Mouse (Mus musculus) retina, adult 2 months (tissue): ENCODE data around the gene Moxd2.

Experiments used
- DNase-seq: peaks from one replicate; pipeline ENCODE4 v3.0.0-alpha.2; 2012; ENCODE audit warnings: low read depth, low spot score

Gene Moxd2

DNA sequence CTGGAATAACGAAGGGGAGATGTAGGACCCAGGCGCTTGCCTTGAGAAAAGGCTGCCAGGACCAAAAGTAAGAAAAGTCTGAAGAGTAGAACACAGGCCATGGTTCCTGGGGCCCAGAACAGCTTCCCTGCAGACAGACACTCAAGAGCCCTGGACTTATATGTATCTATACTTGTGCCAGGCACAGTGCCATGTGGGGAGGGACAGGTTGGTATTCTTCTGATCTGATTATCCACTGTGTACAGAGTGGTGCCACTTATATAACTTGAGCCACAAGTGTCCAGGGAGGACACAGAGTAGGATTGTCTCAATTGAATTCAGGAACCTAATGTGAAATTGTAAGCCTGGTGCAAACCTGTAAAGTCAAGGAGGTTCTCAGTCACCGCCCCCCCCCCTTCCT lies at the start of gene Moxd2:
Moxd2 (minus strand) TSS at position 101 of the 400 bp plus-strand sequence.
- DNase-seq = no peak

DNA sequence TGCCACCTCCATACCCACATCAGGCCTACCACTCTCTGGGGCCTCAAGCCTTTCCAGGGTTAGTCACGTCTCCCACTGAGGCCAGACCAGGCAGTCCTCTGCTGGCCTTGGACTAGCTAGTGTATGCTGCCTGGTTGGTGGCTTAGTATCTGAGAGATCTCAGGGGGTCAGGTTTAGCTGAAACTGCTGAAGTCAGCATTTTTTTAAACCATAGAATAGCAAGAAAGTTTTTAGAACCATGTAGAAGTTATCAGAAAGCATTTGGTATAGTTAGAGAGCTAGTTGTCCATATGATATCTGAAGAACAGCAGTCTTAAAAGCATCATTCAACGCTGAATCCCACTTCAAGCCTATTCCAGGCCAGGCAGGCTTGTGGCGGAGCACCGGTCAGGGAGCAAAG lies 32.7 kb upstream of the Moxd2 start:
- no peak for DNase-seq

DNA sequence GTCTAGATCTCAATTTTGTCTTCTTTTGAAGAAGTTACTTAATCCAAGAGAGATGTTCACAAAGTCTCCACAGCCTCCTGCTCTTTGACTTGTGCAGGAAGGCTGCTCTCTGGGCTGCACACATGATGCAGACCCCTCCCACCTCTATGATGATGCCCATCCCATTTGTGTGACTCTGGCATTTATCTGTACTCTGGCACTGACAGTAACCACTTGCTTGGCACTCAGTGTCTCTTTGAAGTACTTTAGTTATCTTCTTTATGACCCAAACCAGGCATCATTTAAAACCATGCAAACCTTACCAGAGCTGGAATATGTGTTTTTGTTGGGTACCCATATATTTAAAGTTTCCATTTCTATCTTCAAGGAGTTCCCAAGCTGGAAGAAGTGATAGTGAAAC lies 13.0 kb upstream of the Moxd2 start, which contains the start of gene Prss58:
Prss58 (minus strand) TSS at position 101 of the 400 bp plus-strand sequence.
- DNase-seq = no peak

DNA sequence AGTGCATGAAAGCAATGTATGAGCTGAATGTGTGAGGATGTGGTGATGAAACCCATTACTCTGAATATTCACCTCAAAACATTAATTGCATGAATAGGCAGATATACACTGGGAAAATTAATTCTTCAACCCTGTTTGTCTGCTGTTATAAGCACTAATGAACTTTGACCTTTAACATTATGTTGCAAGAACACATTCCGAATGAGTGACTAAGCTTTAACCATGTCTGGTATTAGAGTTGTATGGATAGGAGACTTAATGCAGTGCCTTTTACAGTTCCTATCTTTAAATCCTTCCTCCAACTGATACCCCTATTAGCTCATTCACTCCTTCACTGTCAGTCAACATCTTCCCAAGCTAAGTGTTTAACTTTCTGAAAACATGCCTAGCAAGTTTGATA lies 7.4 kb upstream of the Moxd2 start:
- no peak for DNase-seq

DNA sequence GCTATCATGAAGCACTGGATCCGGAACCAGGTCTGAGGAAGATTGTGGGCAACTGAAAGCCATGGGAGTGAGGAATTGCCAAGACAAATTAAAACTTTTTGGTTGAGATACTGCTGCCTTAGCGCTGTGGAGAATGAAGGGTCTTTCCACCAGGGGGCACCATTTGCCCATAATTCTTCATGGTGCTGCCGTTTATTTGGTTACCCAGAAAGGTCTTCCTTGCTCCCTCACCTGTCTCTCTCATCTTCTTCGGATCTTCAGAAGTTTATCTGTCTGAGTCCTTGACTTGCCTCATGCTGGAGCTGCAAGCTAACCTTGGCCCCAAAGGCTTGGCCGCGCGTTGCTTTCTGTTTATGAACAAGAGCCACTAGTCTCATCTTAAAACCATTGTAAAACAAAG lies 6.3 kb upstream of the Moxd2 start:
- DNase-seq = no peak

DNA sequence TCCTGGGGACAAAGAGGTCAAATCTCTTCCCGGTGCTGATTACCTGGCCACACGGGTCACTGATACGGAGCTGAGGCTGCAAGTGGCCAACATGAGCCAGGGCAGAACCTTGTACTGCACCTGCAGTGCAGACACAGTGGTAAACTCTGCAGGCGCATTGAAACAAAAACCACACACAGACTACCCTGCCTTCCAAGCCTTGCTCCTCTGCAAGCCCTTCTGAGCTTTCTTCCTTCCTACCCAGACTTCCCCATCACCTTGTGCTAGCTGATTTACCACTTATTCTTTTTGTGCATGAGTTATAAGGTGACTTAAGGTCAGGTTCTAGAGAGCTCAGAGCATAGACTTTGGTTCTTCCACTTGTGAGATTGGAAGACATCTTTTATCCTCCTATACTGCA lies 4.5 kb upstream of the Moxd2 start:
- DNase-seq = no peak

DNA sequence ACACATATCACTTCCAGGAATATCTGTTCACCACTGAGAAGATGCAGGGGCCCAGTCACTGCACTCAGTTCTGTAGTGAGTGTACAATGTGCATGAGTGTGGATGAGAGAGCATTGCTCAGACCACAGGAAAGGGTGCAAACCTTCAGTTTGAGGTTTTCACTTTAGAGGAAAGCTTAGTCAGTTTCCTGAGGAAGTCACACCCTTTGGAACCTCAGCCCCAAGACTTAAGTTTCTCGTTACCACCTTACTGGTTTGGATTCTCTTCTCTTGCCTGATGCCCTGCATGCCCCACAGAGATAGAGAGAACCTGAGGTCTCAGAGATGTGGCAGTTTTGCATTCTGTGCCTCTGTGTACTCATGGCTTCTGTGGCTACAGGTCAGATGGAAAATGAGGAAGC lies 3.7 kb upstream of the Moxd2 start:
- no peak for DNase-seq

DNA sequence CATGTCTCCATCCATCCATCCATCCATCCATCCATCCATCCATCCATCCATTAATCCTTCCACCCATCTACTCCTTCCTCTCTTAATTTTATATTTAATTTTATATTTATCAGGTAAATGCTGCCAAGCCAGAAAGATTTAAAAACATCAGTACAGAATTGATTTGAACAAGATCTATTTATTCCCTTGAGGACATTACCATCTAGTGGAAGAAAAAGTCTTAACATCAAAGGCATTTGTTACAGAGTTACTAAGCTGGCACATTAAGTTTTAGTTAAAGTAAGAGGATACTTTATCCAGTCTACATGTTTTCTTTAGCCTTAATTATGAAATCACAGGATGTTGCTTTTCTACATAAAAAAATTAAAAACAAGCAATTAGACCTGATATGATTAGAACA lies 42.0 kb downstream of the Moxd2 start:
- DNase-seq = no peak
